Mouse (Mus musculus) ES-Bruce4 (cell line): ENCODE measurements around the gene Btbd35f12.
"Not testable (repeated sequence)": the region's sequence is repeated elsewhere in the genome, so short reads cannot be mapped to it uniquely, and the experiment has no call there.

Source experiments
- CTCF ChIP-seq: IDR thresholded peaks from one replicate; pipeline ENCODE4 v1.8.1; 2011; ENCODE audit warnings: low read depth, low read length
- EP300 ChIP-seq: IDR thresholded peaks from 2 replicates; pipeline ENCODE4 v1.6.1; 2011; ENCODE audit warnings: low read depth, low read length; ENCODE audit not compliant: insufficient read depth

GRCm38 (mm10) chrX:33353254-33353653 is 40.1 kb downstream of the Btbd35f12 start:
- TF ChIP-seq CTCF, EP300: not testable (repeated sequence)
